In the genomic region with DNA sequence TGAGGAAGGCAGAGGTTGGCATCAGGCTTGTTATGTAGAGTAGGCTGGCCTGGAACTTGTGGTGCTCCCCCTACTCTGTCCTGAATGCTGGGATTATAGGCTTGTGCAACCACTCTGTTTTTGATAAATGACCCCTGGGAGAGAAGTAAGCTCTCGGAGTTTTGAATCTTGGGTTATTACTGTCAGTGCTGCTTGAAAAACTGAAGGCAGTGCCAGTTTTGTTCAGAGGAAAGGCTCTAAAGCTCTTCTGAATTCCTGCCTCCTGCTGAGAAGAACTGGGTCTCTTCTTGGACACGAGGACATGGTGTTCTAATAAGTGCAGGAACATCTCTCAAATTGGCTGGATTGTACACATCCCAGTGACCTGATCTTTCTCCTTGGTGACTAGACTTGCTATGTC, we compare ENCODE assay signal across 23 mouse cellular contexts.
A peak's percentile ranks its signal among the peaks of the same experiment; 100 is the strongest.
DNase-seq lines count a peak whose midpoint lies in the region; ATAC-seq and TF ChIP-seq lines count a peak whose summit lies in the region.
"Had no signal": no experiment of that assay in that cellular context is flagged by ENCODE, and none has a peak within 500 bp of the region (broad histone marks: within the 10 kb centered on the region; RNA-seq: fewer than 3 reads in every experiment).

No protein-coding gene starts in this region.

- WGBS in embryonic facial prominence, embryonic 15.5 days: 51% methylated on average over 2 of the region's 2 CpGs
- WGBS in embryonic facial prominence, embryonic 10.5 days: 78% methylated on average over 2 of the region's 2 CpGs
- 65% methylated on average over 2 of the region's 2 CpGs for WGBS in kidney, embryonic 15.5 days
- WGBS in small intestine, adult 2 months: 83% methylated on average over 2 of the region's 2 CpGs

- ATAC-seq in embryonic facial prominence, embryonic 15.5 days (ENCODE audit: insufficient number of reproducible peaks, low FRiP score, low TSS enrichment, low read depth): no peak
- no peak for ATAC-seq in kidney, embryonic 15.5 days (replicated peaks; ENCODE audit: low FRiP score)
- ATAC-seq: activated CD4-positive, CD25-positive, alpha-beta regulatory T cell, adult 4 months; forebrain, embryonic 13.5 days; forebrain, postnatal 0 days; intestine, embryonic 15.5 days had no signal

- H3K4me3 ChIP-seq in embryonic facial prominence, embryonic 15.5 days (replicated peaks): no peak overlapping the region
- no peak overlapping the region for H3K4me3 ChIP-seq in embryonic facial prominence, embryonic 10.5 days
- no peak overlapping the region for H3K4me3 ChIP-seq in kidney, embryonic 15.5 days (replicated peaks)
- no peak overlapping the region for H3K4me3 ChIP-seq in small intestine, adult 2 months (ENCODE audit: low read depth, low read length)
- H3K4me3 ChIP-seq: embryonic facial prominence, embryonic 12.5 days; forebrain, embryonic 13.5 days; heart, adult 2 months; hindbrain, embryonic 10.5 days; intestine, embryonic 15.5 days had no signal

- no peaks in the 10 kb centered on the region for H3K36me3 ChIP-seq in embryonic facial prominence, embryonic 15.5 days
- no peaks in the 10 kb centered on the region for H3K36me3 ChIP-seq in embryonic facial prominence, embryonic 10.5 days (replicated peaks)
- no peaks in the 10 kb centered on the region for H3K36me3 ChIP-seq in kidney, embryonic 15.5 days
- H3K36me3 ChIP-seq in small intestine, adult 2 months (ENCODE audit: control insufficient read depth, insufficient read depth, low read length): no peaks in the 10 kb centered on the region
- H3K36me3 ChIP-seq: embryonic facial prominence, embryonic 12.5 days; hindbrain, embryonic 10.5 days; intestine, embryonic 15.5 days had no signal

- H3K27ac ChIP-seq in embryonic facial prominence, embryonic 15.5 days (replicated peaks): peak overlapping the region; percentile 73; the same call in 1 of the 2 replicates
- no peak overlapping the region for H3K27ac ChIP-seq in embryonic facial prominence, embryonic 10.5 days (replicated peaks)
- no peak overlapping the region for H3K27ac ChIP-seq in kidney, embryonic 15.5 days
- peak overlapping the region; percentile 41; the same call in 1 of the 2 replicates for H3K27ac ChIP-seq in small intestine, adult 2 months (ENCODE audit: insufficient read depth, low read depth, low read length)
- H3K27ac ChIP-seq: embryonic facial prominence, embryonic 12.5 days; forebrain, embryonic 13.5 days; heart, adult 2 months; hindbrain, embryonic 10.5 days; hindbrain, embryonic 14.5 days; intestine, embryonic 15.5 days had no signal

- no peaks in the 10 kb centered on the region for H3K27me3 ChIP-seq in embryonic facial prominence, embryonic 15.5 days
- no peaks in the 10 kb centered on the region for H3K27me3 ChIP-seq in embryonic facial prominence, embryonic 10.5 days (replicated peaks; ENCODE audit: low read depth, poor library complexity, severe bottlenecking)
- no peaks in the 10 kb centered on the region for H3K27me3 ChIP-seq in kidney, embryonic 15.5 days
- no peaks in the 10 kb centered on the region for H3K27me3 ChIP-seq in small intestine, adult 2 months (ENCODE audit: control insufficient read depth, insufficient read depth, low read length)
- H3K27me3 ChIP-seq: embryonic facial prominence, embryonic 12.5 days; forebrain, embryonic 13.5 days; intestine, embryonic 15.5 days had no signal

- peaks cover 17% of the 10 kb centered on the region for H3K4me1 ChIP-seq in embryonic facial prominence, embryonic 15.5 days
- H3K4me1 ChIP-seq in embryonic facial prominence, embryonic 10.5 days: no peaks in the 10 kb centered on the region
- H3K4me1 ChIP-seq in kidney, embryonic 15.5 days: no peaks in the 10 kb centered on the region
- H3K4me1 ChIP-seq in small intestine, adult 2 months (ENCODE audit: control insufficient read depth, insufficient read depth, insufficient read length, low read length): no peaks in the 10 kb centered on the region
- H3K4me1 ChIP-seq: embryonic facial prominence, embryonic 12.5 days; forebrain, embryonic 13.5 days; intestine, embryonic 15.5 days had no signal

- H3K9me3 ChIP-seq in embryonic facial prominence, embryonic 15.5 days (replicated peaks): no peaks in the 10 kb centered on the region
- no peaks in the 10 kb centered on the region for H3K9me3 ChIP-seq in embryonic facial prominence, embryonic 10.5 days
- no peaks in the 10 kb centered on the region for H3K9me3 ChIP-seq in kidney, embryonic 15.5 days (replicated peaks)
- H3K9me3 ChIP-seq: embryonic facial prominence, embryonic 12.5 days; forebrain, embryonic 13.5 days; hindbrain, embryonic 10.5 days; intestine, embryonic 15.5 days had no signal

- TF ChIP-seq POLR2A in small intestine, adult 2 months (IDR thresholded peaks at IDR 0.05; ENCODE audit: low read depth, low read length): no peak

- TF ChIP-seq CTCF in small intestine, adult 2 months (IDR thresholded peaks at IDR 0.05; ENCODE audit: extremely low read depth, insufficient read length, insufficient replicate concordance, low read depth, low read length): no peak

- H3K9ac ChIP-seq in embryonic facial prominence, embryonic 15.5 days: no peak overlapping the region
- no peak overlapping the region for H3K9ac ChIP-seq in kidney, embryonic 15.5 days
- H3K9ac ChIP-seq: embryonic facial prominence, embryonic 12.5 days; forebrain, embryonic 13.5 days; forebrain, postnatal 0 days; hindbrain, embryonic 14.5 days; intestine, embryonic 15.5 days had no signal

- no peak overlapping the region for H3K4me2 ChIP-seq in embryonic facial prominence, embryonic 15.5 days (replicated peaks)
- no peak overlapping the region for H3K4me2 ChIP-seq in kidney, embryonic 15.5 days
- H3K4me2 ChIP-seq: embryonic facial prominence, embryonic 12.5 days; forebrain, embryonic 13.5 days; heart, embryonic 11.5 days; hindbrain, embryonic 14.5 days; intestine, embryonic 15.5 days had no signal

- no peak for DNase-seq in embryonic facial prominence, embryonic 10.5 days (ENCODE audit: low spot score)
- peak; percentile 25 for DNase-seq in kidney, adult 9 months
- DNase-seq in adipocyte (ENCODE audit: low spot score): peak; percentile 23
- no peak for DNase-seq in adrenal gland, adult 2 months
- DNase-seq: adrenal gland, adult 8-10 months; adrenal gland, postnatal 36 days; cerebellum, adult 11 months; cerebellum, adult 8-10 months; cerebellum, postnatal 14 days; embryo, embryonic 11 days; forebrain, postnatal 0 days; gastrocnemius, postnatal 10 days; heart, adult 2 months had no signal

Comparison
In these comparisons a context has a peak if more than half of its experiments do, and no peak if none do; other contexts are left out.
1. H3K27ac ChIP-seq: peak in embryonic facial prominence, embryonic 15.5 days (single experiment) and small intestine, adult 2 months (single experiment); none in embryonic facial prominence, embryonic 10.5 days (single experiment) and kidney, embryonic 15.5 days (single experiment).
2. DNase-seq: peak in kidney, adult 9 months (single experiment) and adipocyte (single experiment); none in embryonic facial prominence, embryonic 10.5 days (single experiment) and adrenal gland, adult 2 months (single experiment).